Mouse (Mus musculus): ENCODE results near the gene Il17re. TPM values are rescaled to one million over a fixed set of nuclear protein-coding genes. Genes with fewer than 3 reads are reported as not detected.

Gene Il17re
- polyA plus RNA-seq, 1 experiment from 2014 or later, result not detected

DNA sequence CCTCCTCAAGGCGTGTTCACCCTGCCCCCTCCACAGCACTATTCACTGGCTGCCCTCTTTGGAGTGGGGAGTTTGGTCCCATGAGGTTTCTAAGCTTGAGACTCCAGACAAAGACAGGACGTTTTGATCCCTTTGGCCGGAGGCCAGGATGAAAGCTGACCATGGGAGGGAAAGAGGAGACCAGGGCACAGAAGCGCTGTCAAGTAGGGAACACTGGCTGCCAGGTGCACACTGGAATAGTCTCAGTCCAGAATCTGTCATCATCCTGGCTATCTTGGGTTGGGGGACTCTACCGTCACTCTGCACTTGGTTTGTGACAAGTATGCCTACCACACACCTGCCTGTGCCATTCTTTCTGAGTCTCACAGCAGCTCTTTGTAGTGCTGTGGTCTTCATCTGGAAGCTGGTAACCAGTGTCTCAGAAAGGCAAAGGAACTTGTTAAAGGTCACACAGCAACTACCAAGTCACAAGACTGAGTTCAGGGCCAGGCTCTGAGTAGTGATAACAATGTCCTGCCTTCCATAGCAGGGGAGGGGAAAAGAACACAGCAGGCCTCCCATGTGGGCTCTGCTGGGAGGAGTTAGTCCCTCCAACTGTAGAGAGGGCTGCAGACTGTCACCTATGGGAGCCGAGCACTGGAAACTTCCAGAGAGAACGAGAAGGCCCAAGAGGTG, 50.1 kb downstream of the Il17re start:
- Histone ChIP-seq H3K4me3 (replicated peaks; ENCODE audit: low read length) (no peak overlapping the region), H3K4me1 (replicated peaks; ENCODE audit: control insufficient read depth, insufficient read depth, low read length) (no peaks in the 10 kb centered on the region), H3K9me3 (ENCODE audit: control insufficient read depth, low read length) (no peaks in the 10 kb centered on the region), H3K27me3 (replicated peaks; ENCODE audit: control insufficient read depth, insufficient read depth, low read length) (no peaks in the 10 kb centered on the region), H3K4me2 (ENCODE audit: low read length) (no peak overlapping the region), H3K27ac (ENCODE audit: low read length) (no peak overlapping the region), H3K36me3 (ENCODE audit: control insufficient read depth, insufficient read depth) (peaks cover 2% of the 10 kb centered on the region; the same call in 1 of the 2 replicates), H3K9ac (replicated peaks; ENCODE audit: low read depth, low read length) (no peak overlapping the region)
- no peak for ATAC-seq
- WGBS, result 60% methylated on average over 7 of the region's 7 CpGs

DNA sequence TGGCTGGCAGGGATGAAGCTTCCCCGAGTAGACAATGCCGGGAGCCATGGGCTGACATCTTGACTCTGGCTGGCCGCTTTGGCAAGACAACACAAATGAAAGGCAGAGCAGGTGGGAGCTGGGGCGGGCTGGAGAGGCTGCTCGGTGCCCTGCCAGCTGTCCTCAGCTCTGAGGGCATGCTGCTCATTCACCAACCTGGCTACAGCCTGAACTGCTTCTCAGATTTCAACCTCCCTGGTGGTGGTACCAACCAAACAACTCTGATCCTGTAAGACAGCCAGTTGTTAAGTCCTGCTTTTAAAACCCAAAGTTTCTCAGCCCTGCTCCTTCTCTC, 50.6 kb downstream of the Il17re start:
- 42% methylated on average over 5 of the region's 5 CpGs for WGBS
- no peak overlapping the region for H3K27ac ChIP-seq (ENCODE audit: low read length)

DNA sequence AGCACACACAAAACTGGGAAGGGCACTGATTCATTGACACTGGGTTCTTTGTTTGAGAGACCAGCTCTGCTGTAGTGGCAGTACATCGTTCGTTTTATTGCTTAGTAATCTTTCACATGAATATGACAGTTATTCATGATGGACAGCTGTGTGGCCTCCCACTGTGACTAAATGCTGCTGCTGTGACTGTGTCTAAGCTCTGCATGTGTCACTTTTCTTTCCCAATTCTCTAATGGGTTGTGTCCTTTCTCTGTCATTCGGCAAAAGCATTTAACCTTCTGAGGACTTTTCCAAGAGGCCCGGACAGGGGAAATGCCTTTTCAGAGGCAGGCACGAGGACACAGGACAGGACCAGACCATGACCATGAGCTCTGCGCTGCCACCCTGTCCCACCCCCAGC, 55.7 kb downstream of the Il17re start:
- Histone ChIP-seq H3K4me1 (replicated peaks; ENCODE audit: control insufficient read depth, insufficient read depth, low read length) (no peaks in the 10 kb centered on the region), H3K9me3 (ENCODE audit: control insufficient read depth, low read length) (no peaks in the 10 kb centered on the region), H3K9ac (replicated peaks; ENCODE audit: low read depth, low read length) (no peak overlapping the region), H3K4me3 (replicated peaks; ENCODE audit: low read length) (no peak overlapping the region), H3K36me3 (ENCODE audit: control insufficient read depth, insufficient read depth) (peaks cover 53% of the 10 kb centered on the region), H3K27ac (ENCODE audit: low read length) (no peak overlapping the region), H3K4me2 (ENCODE audit: low read length) (no peak overlapping the region), H3K27me3 (replicated peaks; ENCODE audit: control insufficient read depth, insufficient read depth, low read length) (no peaks in the 10 kb centered on the region)
- WGBS, result 93% methylated on average over 6 of the region's 6 CpGs
- ATAC-seq, result no peak

More for the DNA sequence above, 50.6 kb downstream of the Il17re start:
- no peak overlapping the region for H3K9ac ChIP-seq (replicated peaks; ENCODE audit: low read depth, low read length)
- H3K9me3 ChIP-seq (ENCODE audit: control insufficient read depth, low read length), result no peaks in the 10 kb centered on the region
- no peak overlapping the region for H3K4me2 ChIP-seq (ENCODE audit: low read length)
- H3K36me3 ChIP-seq (ENCODE audit: control insufficient read depth, insufficient read depth), result peaks cover 7% of the 10 kb centered on the region
- H3K4me3 ChIP-seq (replicated peaks; ENCODE audit: low read length), result no peak overlapping the region
- no peaks in the 10 kb centered on the region for H3K4me1 ChIP-seq (replicated peaks; ENCODE audit: control insufficient read depth, insufficient read depth, low read length)
- H3K27me3 ChIP-seq (replicated peaks; ENCODE audit: control insufficient read depth, insufficient read depth, low read length), result no peaks in the 10 kb centered on the region
- ATAC-seq, result no peak

DNA sequence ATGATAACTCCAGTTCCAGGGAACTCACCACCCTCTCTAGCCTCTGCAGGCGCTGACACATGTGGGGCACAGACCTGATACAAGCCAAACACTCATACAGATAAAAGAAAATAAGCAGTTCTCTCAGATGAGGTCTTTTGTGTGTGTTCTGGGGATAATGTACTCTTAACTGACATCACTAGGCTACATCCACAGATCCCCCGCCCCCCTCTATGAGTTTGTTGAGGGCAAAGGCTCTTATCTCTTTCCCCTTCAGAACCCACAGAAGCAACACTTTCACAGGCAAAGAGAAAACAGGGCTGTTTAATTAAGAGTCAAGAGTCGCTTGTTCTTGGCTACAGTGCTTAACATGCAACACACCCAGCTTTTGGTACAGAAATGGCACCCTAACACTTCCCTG, 56.3 kb downstream of the Il17re start:
- no peak for ATAC-seq
- Histone ChIP-seq H3K9ac (replicated peaks; ENCODE audit: low read depth, low read length) (no peak overlapping the region), H3K4me3 (replicated peaks; ENCODE audit: low read length) (no peak overlapping the region), H3K36me3 (ENCODE audit: control insufficient read depth, insufficient read depth) (peaks cover 59% of the 10 kb centered on the region), H3K9me3 (ENCODE audit: control insufficient read depth, low read length) (no peaks in the 10 kb centered on the region), H3K27ac (ENCODE audit: low read length) (no peak overlapping the region), H3K27me3 (replicated peaks; ENCODE audit: control insufficient read depth, insufficient read depth, low read length) (no peaks in the 10 kb centered on the region), H3K4me1 (replicated peaks; ENCODE audit: control insufficient read depth, insufficient read depth, low read length) (no peaks in the 10 kb centered on the region), H3K4me2 (ENCODE audit: low read length) (no peak overlapping the region)
- WGBS, result 95% methylated on average over 3 of the region's 3 CpGs

DNA sequence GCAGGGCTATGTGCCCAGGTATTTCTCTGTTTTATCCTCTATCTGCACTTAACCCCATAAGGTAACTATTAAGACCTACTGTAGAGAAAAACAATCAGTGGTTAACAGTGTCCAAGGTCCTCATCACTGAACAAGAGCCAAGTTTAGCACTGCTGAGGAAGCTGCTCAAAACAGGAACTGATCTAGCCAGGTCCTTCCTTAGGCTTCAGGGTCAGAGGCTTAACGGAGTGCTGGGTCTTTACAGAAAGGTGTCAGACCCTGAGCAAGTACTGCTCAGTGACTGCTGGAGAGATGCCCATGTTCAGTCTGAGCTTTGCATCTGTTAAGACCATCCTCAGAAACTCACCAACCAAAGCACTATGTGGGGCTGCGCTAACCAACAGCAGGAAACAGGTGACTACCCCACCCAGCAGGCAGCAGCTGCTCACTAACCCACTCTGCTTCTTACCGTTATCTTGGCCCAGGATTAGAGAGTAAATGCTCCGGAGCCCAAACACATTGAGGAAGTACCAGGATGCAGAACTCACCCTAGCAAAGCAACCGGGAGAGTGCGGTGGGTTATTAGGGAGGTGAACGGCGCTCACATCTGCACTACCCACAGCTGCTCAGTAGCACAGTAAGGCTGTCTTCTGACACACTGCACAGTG, 59.3 kb downstream of the Il17re start:
- no peak for ATAC-seq
- Histone ChIP-seq H3K27ac (ENCODE audit: low read length) (no peak overlapping the region), H3K9me3 (ENCODE audit: control insufficient read depth, low read length) (no peaks in the 10 kb centered on the region), H3K4me2 (ENCODE audit: low read length) (no peak overlapping the region), H3K9ac (replicated peaks; ENCODE audit: low read depth, low read length) (no peak overlapping the region), H3K27me3 (replicated peaks; ENCODE audit: control insufficient read depth, insufficient read depth, low read length) (no peaks in the 10 kb centered on the region), H3K4me3 (replicated peaks; ENCODE audit: low read length) (no peak overlapping the region), H3K36me3 (ENCODE audit: control insufficient read depth, insufficient read depth) (peaks cover 68% of the 10 kb centered on the region), H3K4me1 (replicated peaks; ENCODE audit: control insufficient read depth, insufficient read depth, low read length) (no peaks in the 10 kb centered on the region)
- 96% methylated on average over 8 of the region's 8 CpGs for WGBS

Small RNAs within 50 kb of the gene (microRNA-seq; reads per million reads assigned to microRNA genes)
- not detected for gene Gm24387

Other genes starting within 250 kb of the Il17re start
- gene Mtmr14, start 220.6 kb upstream of the Il17re start, polyA plus RNA-seq (2015; fragmentation: Nextera tagmentation; extraction: Ambion mirVana), result 42.1 and 44.4 TPM in 2 replicates
- 0.32 and 1.4 TPM in 2 replicates for gene Cpne9, start 176.2 kb upstream of the Il17re start, polyA plus RNA-seq (2015; fragmentation: Nextera tagmentation; extraction: Ambion mirVana)
- gene Brpf1, start 151.3 kb upstream of the Il17re start, polyA plus RNA-seq (2015; fragmentation: Nextera tagmentation; extraction: Ambion mirVana), result 19.9 and 20.3 TPM in 2 replicates
- gene Ogg1, start 131.5 kb upstream of the Il17re start, polyA plus RNA-seq (2015; fragmentation: Nextera tagmentation; extraction: Ambion mirVana), result 11.3 and 11.9 TPM in 2 replicates
- 78.9 and 99.3 TPM in 2 replicates for gene Camk1, start 114.5 kb upstream of the Il17re start, polyA plus RNA-seq (2015; fragmentation: Nextera tagmentation; extraction: Ambion mirVana)
- 83.3 and 88.8 TPM in 2 replicates for gene Tada3, start 80.6 kb upstream of the Il17re start, polyA plus RNA-seq (2015; fragmentation: Nextera tagmentation; extraction: Ambion mirVana)
- 407 and 414 TPM in 2 replicates for gene Arpc4, start 80.4 kb upstream of the Il17re start, polyA plus RNA-seq (2015; fragmentation: Nextera tagmentation; extraction: Ambion mirVana)
- 6.4 and 8.7 TPM in 2 replicates for gene Ttll3, start 69.2 kb upstream of the Il17re start, polyA plus RNA-seq (2015; fragmentation: Nextera tagmentation; extraction: Ambion mirVana)
- gene Rpusd3, start 39.1 kb upstream of the Il17re start, polyA plus RNA-seq (2015; fragmentation: Nextera tagmentation; extraction: Ambion mirVana), result 13.9 and 16.3 TPM in 2 replicates
- not detected in 2 replicates for gene Cidec, start 22.7 kb upstream of the Il17re start, polyA plus RNA-seq (2015; fragmentation: Nextera tagmentation; extraction: Ambion mirVana)
- 90.9 and 98.9 TPM in 2 replicates for gene Jagn1, start 15.9 kb upstream of the Il17re start, polyA plus RNA-seq (2015; fragmentation: Nextera tagmentation; extraction: Ambion mirVana)
- gene Il17rc, start 12.9 kb downstream of the Il17re start, polyA plus RNA-seq (2015; fragmentation: Nextera tagmentation; extraction: Ambion mirVana), result 2.4 and 3.5 TPM in 2 replicates
- 62.6 and 73.9 TPM in 2 replicates for gene Creld1, start 24.8 kb downstream of the Il17re start, polyA plus RNA-seq (2015; fragmentation: Nextera tagmentation; extraction: Ambion mirVana)
- gene Prrt3, start 43.4 kb downstream of the Il17re start, polyA plus RNA-seq (2015; fragmentation: Nextera tagmentation; extraction: Ambion mirVana), result 5.2 and 8.5 TPM in 2 replicates
- 106 and 108 TPM in 2 replicates for gene Emc3, start 73.2 kb downstream of the Il17re start, polyA plus RNA-seq (2015; fragmentation: Nextera tagmentation; extraction: Ambion mirVana)
- 4.3 and 4.7 TPM in 2 replicates for gene Fancd2, start 73.2 kb downstream of the Il17re start, polyA plus RNA-seq (2015; fragmentation: Nextera tagmentation; extraction: Ambion mirVana)
- 0.19 TPM in 1 of 2 replicates, not detected in the other for gene Fancd2os, start 142.2 kb downstream of the Il17re start, polyA plus RNA-seq (2015; fragmentation: Nextera tagmentation; extraction: Ambion mirVana)
- 231 and 240 TPM in 2 replicates for gene Brk1, start 146.3 kb downstream of the Il17re start, polyA plus RNA-seq (2015; fragmentation: Nextera tagmentation; extraction: Ambion mirVana)
- gene Vhl, start 165.5 kb downstream of the Il17re start, polyA plus RNA-seq (2015; fragmentation: Nextera tagmentation; extraction: Ambion mirVana), result 78.1 and 82.2 TPM in 2 replicates
- 1.4 and 1.5 TPM in 2 replicates for gene Irak2, start 180.0 kb downstream of the Il17re start, polyA plus RNA-seq (2015; fragmentation: Nextera tagmentation; extraction: Ambion mirVana)
- 1.1 and 1.6 TPM in 2 replicates for gene Tatdn2, start 238.6 kb downstream of the Il17re start, polyA plus RNA-seq (2015; fragmentation: Nextera tagmentation; extraction: Ambion mirVana)